Mouse (Mus musculus): ENCODE results near the gene Etfbkmt.
"Not testable (repeated sequence)": the region's sequence is repeated elsewhere in the genome, so short reads cannot be mapped to it uniquely, and the experiment has no call there.

Gene Etfbkmt

GRCm38 (mm10) chr6:149174932-149175570 is 35.4 kb downstream of the Etfbkmt start:
- no peak for DNase-seq (ENCODE audit: extremely low read depth, insufficient read length, low spot score)

GRCm38 (mm10) chr6:149179064-149179463 is 39.4 kb downstream of the Etfbkmt start:
- no peak for DNase-seq (ENCODE audit: extremely low read depth, insufficient read length, low spot score)

- no peak for DNase-seq (ENCODE audit: extremely low read depth, insufficient read length, low spot score)
Observed at GRCm38 (mm10) chr6:149184007-149184406, 44.4 kb downstream of the Etfbkmt start.

GRCm38 (mm10) chr6:149187371-149187770 is 47.7 kb downstream of the Etfbkmt start:
- no peak for DNase-seq (ENCODE audit: extremely low read depth, insufficient read length, low spot score)

GRCm38 (mm10) chr6:149188041-149188924 is 48.6 kb downstream of the Etfbkmt start, which contains the start of gene Amn1:
Gene Amn1, minus strand, starts transcription at chr6:149188712.
- DNase-seq (ENCODE audit: extremely low read depth, insufficient read length, low spot score): peak; percentile 95

- DNase-seq (ENCODE audit: extremely low read depth, insufficient read length, low spot score): no peak
Observed at GRCm38 (mm10) chr6:149188925-149189257, 49.2 kb downstream of the Etfbkmt start.

GRCm38 (mm10) chr6:149189340-149189922 is 49.8 kb downstream of the Etfbkmt start:
- no peak for DNase-seq (ENCODE audit: extremely low read depth, insufficient read length, low spot score)

- not testable (repeated sequence) for DNase-seq (ENCODE audit: extremely low read depth, insufficient read length, low spot score)
Observed at GRCm38 (mm10) chr6:149191951-149192350, 52.3 kb downstream of the Etfbkmt start.

- peak; percentile 83 for DNase-seq (ENCODE audit: extremely low read depth, insufficient read length, low spot score)
Observed at GRCm38 (mm10) chr6:149193276-149193905, 53.7 kb downstream of the Etfbkmt start.

- no peak for DNase-seq (ENCODE audit: extremely low read depth, insufficient read length, low spot score)
Observed at GRCm38 (mm10) chr6:149197116-149197515, 57.5 kb downstream of the Etfbkmt start.

GRCm38 (mm10) chr6:149198572-149198971 is 58.9 kb downstream of the Etfbkmt start:
- DNase-seq (ENCODE audit: extremely low read depth, insufficient read length, low spot score): no peak

Data from 3134 (cell line).